Mouse (Mus musculus): ENCODE measurements around the gene Pde4c. TPM values are rescaled to one million over a fixed set of nuclear protein-coding genes. Genes with fewer than 3 reads are reported as not detected.

The Pde4c gene
- total and polyA plus RNA-seq, 2 experiments from 2014 or later: 0.26 to 0.31 TPM

DNA sequence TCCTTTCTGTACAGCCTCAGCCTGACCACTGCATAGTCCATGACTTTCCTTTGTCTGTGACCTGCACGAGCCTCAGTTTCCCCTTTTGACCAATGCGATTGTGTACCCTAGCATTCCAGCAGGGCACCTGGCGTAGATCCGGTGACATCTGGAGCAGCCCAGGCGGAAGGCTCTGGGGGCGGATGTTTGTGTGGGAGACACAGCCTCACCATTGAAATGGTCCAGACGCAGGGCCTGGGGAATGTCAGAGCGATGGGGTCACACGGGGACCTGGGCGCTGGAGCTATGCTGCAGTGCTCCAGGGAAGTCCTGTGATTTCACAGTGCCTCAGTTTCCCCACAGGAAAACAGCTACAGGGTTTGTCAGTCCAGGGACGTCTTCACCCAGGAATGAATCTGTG lies 18.7 kb downstream of the Pde4c start:
- TF ChIP-seq CTCF (IDR thresholded peaks at IDR 0.05; ENCODE audit: low read depth): no peak
- H3K9ac ChIP-seq (replicated peaks; ENCODE audit: low read length): no peak overlapping the region
- no peak for DNase-seq (ENCODE audit: low spot score)
- 68% methylated on average over 11 of the region's 11 CpGs for WGBS
- H3K4me2 ChIP-seq (ENCODE audit: low read depth, low read length): no peak overlapping the region
- H3K4me1 ChIP-seq (ENCODE audit: insufficient read depth, low read length): peaks cover 7% of the 10 kb centered on the region
- no peak overlapping the region for H3K4me3 ChIP-seq (ENCODE audit: low read length)
- H3K9me3 ChIP-seq (ENCODE audit: low read length): no peaks in the 10 kb centered on the region
- ATAC-seq: no peak
- peaks cover 46% of the 10 kb centered on the region for H3K27me3 ChIP-seq (ENCODE audit: insufficient read depth, low read length)
- H3K27ac ChIP-seq: no peak overlapping the region
- no peaks in the 10 kb centered on the region for H3K36me3 ChIP-seq (ENCODE audit: insufficient read depth, low read length)

DNA sequence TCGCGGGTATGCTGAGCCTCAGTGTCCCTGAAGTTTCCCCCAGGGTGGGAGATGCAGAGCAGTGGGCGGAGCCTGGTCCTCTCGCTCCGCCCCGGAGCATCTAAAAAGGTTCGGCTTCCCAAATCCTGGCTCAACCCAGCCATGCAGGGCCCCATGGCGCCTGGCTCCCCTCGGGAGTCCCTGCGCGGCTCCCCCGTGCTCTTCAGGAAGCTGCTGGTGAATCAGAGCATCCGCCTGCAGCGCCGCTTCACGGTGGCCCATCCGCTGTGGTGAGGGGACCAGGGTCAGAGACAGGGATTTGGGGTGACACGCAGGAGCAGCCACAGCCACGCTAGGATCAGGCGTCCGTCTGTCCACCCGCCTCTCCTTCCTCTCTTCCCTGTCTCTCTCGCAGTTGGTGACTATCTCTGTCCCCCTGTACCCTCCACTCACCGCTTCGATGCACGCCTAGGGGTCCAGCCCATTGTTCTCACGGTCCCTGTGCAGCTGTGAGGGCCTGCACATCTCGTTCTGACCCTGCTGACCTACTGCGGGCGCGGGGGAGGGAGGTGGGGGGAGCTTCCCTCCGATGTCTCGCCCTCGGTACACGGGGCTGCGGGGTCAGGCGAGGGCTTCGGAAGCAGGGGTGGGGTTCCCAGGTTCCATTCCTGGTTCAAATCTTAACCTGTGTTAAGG lies 19.6 kb downstream of the Pde4c start:
- DNase-seq (ENCODE audit: low spot score): no peak
- Histone ChIP-seq H3K27me3 (ENCODE audit: insufficient read depth, low read length) (peaks cover 49% of the 10 kb centered on the region), H3K36me3 (ENCODE audit: insufficient read depth, low read length) (no peaks in the 10 kb centered on the region), H3K9ac (replicated peaks; ENCODE audit: low read length) (no peak overlapping the region), H3K4me3 (ENCODE audit: low read length) (peak overlapping the region; percentile 38; the same call in 1 of the 2 replicates), H3K27ac (no peak overlapping the region), H3K9me3 (ENCODE audit: low read length) (no peaks in the 10 kb centered on the region), H3K4me1 (ENCODE audit: insufficient read depth, low read length) (peaks cover 7% of the 10 kb centered on the region), H3K4me2 (ENCODE audit: low read depth, low read length) (peak overlapping the region; percentile 59)
- no peak for ATAC-seq
- WGBS: 5% methylated on average over 38 of the region's 38 CpGs
- TF ChIP-seq CTCF (IDR thresholded peaks at IDR 0.05; ENCODE audit: low read depth): no peak

DNA sequence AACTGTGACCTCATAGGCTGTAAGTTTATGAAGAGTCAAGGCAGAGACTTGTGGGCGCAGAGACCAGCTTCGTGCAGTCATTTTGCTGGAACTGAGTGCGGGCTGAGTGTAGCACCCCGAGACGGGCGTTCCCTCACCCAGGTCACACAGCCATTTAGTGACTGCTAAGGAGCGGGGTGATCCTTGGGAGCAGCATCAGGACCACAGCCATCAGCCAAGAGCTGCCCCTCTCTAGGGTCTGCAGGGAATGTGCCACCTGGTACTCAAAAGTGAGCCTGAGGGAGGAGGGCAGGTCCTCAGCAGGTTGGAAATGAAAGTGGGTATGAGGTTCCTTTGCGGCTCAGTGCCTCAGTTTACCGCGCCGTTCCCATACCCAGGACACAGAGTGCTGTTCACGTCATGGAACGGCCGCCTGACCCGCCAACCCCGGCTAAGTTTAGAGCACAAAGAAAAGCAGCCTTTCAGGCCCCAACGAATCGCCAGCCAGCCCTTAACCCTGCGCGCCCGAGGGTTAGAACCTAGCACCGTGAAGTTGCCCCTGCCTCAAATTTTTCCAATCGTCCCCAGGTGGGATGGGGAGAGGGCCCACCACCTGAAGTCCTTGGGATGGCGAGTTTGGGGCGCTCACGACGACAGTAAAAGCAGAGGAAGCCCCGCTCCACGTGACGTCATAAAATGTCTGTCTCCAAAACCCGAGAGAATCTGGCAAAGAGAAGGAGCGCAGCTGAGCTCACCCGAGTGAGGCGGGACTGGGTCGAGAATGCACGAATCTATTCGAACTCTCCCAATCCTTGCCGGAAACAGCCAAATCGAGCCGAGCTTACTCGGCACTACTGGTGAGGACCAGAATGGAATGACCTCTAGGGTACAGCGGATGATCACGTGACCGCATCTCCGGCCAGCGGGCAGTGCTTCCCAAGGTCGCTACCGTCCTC lies 20.4 kb downstream of the Pde4c start:
- Histone ChIP-seq H3K27ac (no peak overlapping the region), H3K9me3 (ENCODE audit: low read length) (no peaks in the 10 kb centered on the region), H3K9ac (replicated peaks; ENCODE audit: low read length) (peak overlapping the region; percentile 41), H3K4me3 (ENCODE audit: low read length) (peak overlapping the region; percentile 38), H3K27me3 (ENCODE audit: insufficient read depth, low read length) (peaks cover 49% of the 10 kb centered on the region), H3K4me1 (ENCODE audit: insufficient read depth, low read length) (peaks cover 7% of the 10 kb centered on the region), H3K4me2 (ENCODE audit: low read depth, low read length) (peak overlapping the region; percentile 59), H3K36me3 (ENCODE audit: insufficient read depth, low read length) (no peaks in the 10 kb centered on the region)
- 5% methylated on average over 48 of the region's 48 CpGs for WGBS
- no peak for TF ChIP-seq CTCF (IDR thresholded peaks at IDR 0.05; ENCODE audit: low read depth)
- ATAC-seq: peak; percentile 43
- peak; percentile 65 for DNase-seq (ENCODE audit: low spot score)

DNA sequence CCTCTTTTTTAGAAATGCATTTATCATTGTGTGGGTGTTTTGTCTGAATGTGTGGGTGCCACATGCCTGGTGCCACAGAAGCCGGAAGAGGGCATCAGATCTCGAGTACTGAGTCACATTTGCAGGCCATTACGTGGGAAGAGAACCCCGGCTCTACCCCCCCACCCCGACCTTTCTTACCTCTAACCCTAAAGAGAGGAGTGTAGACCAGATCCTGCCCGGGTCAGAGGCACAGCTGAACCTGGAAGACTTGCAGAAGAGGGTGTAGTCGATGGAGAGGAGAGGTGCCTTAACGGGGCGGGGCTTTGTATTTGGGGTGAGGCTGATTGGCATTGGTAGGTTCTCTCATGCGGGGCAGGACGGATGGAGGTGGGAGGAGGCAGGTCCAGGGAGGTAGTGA lies 21.3 kb downstream of the Pde4c start:
- Histone ChIP-seq H3K36me3 (ENCODE audit: insufficient read depth, low read length) (no peaks in the 10 kb centered on the region), H3K27me3 (ENCODE audit: insufficient read depth, low read length) (peaks cover 49% of the 10 kb centered on the region), H3K27ac (no peak overlapping the region), H3K4me2 (ENCODE audit: low read depth, low read length) (no peak overlapping the region), H3K9me3 (ENCODE audit: low read length) (no peaks in the 10 kb centered on the region), H3K4me1 (ENCODE audit: insufficient read depth, low read length) (peaks cover 7% of the 10 kb centered on the region), H3K9ac (replicated peaks; ENCODE audit: low read length) (no peak overlapping the region), H3K4me3 (ENCODE audit: low read length) (no peak overlapping the region)
- DNase-seq (ENCODE audit: low spot score): no peak
- no peak for ATAC-seq
- TF ChIP-seq CTCF (IDR thresholded peaks at IDR 0.05; ENCODE audit: low read depth): no peak
- 60% methylated on average over 11 of the region's 11 CpGs for WGBS

DNA sequence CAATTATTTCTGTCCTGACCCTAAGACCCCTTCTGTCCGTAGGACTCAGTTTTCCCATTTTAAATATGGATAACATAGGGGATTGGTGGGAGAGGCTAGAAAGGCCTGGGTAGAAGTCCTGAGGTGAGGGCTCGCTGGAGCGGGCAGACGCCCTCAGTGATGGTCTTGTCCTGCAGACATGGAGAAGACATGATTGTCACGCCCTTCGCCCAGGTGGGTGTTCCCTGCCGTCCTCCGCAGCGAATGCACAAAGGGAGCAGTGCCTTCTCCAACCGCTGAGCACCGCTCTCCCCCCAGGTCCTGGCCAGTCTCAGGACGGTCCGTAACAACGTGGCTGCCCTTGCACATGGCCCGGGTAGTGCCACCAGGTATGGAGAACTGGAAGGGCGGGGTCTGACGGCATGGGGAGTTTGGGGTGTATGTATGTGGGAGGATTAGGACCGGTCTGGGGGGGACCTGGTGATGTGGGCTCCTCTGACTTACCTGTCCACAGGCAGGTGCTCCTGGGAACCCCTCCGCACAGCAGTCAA lies 22.2 kb downstream of the Pde4c start:
- peaks cover 7% of the 10 kb centered on the region for H3K4me1 ChIP-seq (ENCODE audit: insufficient read depth, low read length)
- whole genome bisulfite sequencing: 58% methylated on average over 19 of the region's 19 CpGs
- H3K36me3 ChIP-seq (ENCODE audit: insufficient read depth, low read length): no peaks in the 10 kb centered on the region
- no peak overlapping the region for H3K27ac ChIP-seq
- no peak overlapping the region for H3K9ac ChIP-seq (replicated peaks; ENCODE audit: low read length)
- ATAC-seq (0 out of 2 replicates have a peak, but pooled peaks have one; percentile 9), DNase-seq (ENCODE audit: low spot score) (no peak)
- no peak overlapping the region for H3K4me3 ChIP-seq (ENCODE audit: low read length)
- H3K9me3 ChIP-seq (ENCODE audit: low read length): no peaks in the 10 kb centered on the region
- TF ChIP-seq CTCF (IDR thresholded peaks at IDR 0.05; ENCODE audit: low read depth): no peak
- H3K27me3 ChIP-seq (ENCODE audit: insufficient read depth, low read length): peaks cover 49% of the 10 kb centered on the region
- no peak overlapping the region for H3K4me2 ChIP-seq (ENCODE audit: low read depth, low read length)

DNA sequence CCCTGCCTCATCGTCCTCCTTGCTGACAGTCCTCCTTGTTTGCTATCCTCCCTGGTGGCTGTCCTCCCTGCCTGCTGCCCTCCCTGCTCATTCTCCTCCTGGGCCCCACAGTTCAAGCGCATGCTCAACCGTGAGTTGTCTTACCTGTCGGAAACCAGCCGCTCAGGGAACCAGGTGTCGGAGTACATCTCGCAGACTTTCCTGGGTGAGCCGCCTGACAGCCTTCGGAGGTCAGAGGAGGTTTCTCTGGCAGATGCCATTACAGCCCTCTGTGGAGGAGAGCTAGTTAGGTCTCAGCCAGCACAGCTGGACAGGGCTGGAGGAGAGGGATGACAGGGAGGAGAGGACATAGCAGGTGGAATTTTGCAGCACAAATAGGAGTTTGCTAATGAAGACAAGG lies 23.2 kb downstream of the Pde4c start:
- Histone ChIP-seq H3K4me1 (ENCODE audit: insufficient read depth, low read length) (peaks cover 7% of the 10 kb centered on the region), H3K27me3 (ENCODE audit: insufficient read depth, low read length) (peaks cover 49% of the 10 kb centered on the region), H3K4me3 (ENCODE audit: low read length) (no peak overlapping the region), H3K27ac (no peak overlapping the region), H3K36me3 (ENCODE audit: insufficient read depth, low read length) (no peaks in the 10 kb centered on the region), H3K9ac (replicated peaks; ENCODE audit: low read length) (no peak overlapping the region), H3K4me2 (ENCODE audit: low read depth, low read length) (no peak overlapping the region), H3K9me3 (ENCODE audit: low read length) (no peaks in the 10 kb centered on the region)
- WGBS: 78% methylated on average over 9 of the region's 9 CpGs
- DNase-seq (ENCODE audit: low spot score): no peak
- TF ChIP-seq CTCF (IDR thresholded peaks at IDR 0.05; ENCODE audit: low read depth): no peak
- no peak for ATAC-seq
